ENCODE assay signal across 19 mouse cellular contexts in genomic region chr8:116096666-116097065, GRCm38 (mm10).
DNase-seq lines count a peak whose midpoint lies in the region; ATAC-seq and TF ChIP-seq lines count a peak whose summit lies in the region.
"Had no signal": no experiment of that assay in that cellular context is flagged by ENCODE, and none has a peak within 500 bp of the region (broad histone marks: within the 10 kb centered on the region; RNA-seq: fewer than 3 reads in every experiment).

No protein-coding gene starts in this region.

- no peak for TF ChIP-seq CTCF in thymus, adult 2 months (IDR thresholded peaks at IDR 0.05; ENCODE audit: borderline replicate concordance, control insufficient read depth, extremely low read depth, insufficient read depth, low read length, poor library complexity)

- no peaks in the 10 kb centered on the region for H3K27me3 ChIP-seq in kidney, embryonic 14.5 days (ENCODE audit: control insufficient read depth, insufficient read depth, low read length)
- no peaks in the 10 kb centered on the region for H3K27me3 ChIP-seq in thymus, adult 2 months (ENCODE audit: control insufficient read depth, insufficient read depth, low read length)
- no peaks in the 10 kb centered on the region for H3K27me3 ChIP-seq in neural tube, embryonic 15.5 days (replicated peaks)

- H3K27ac ChIP-seq in kidney, embryonic 14.5 days (ENCODE audit: low read depth, low read length) = no peak overlapping the region
- no peak overlapping the region for H3K27ac ChIP-seq in ES-E14 (ENCODE audit: insufficient read depth, low read depth, low read length, poor library complexity, severe bottlenecking)
- no peak overlapping the region for H3K27ac ChIP-seq in thymus, adult 2 months (ENCODE audit: control insufficient read depth, insufficient read depth, low read length)
- no peak overlapping the region for H3K27ac ChIP-seq in neural tube, embryonic 15.5 days (replicated peaks)
- H3K27ac ChIP-seq: limb, embryonic 10.5 days; liver, embryonic 14.5 days; midbrain, embryonic 10.5 days had no signal

- no peaks in the 10 kb centered on the region for H3K36me3 ChIP-seq in kidney, embryonic 14.5 days (ENCODE audit: control insufficient read depth, insufficient read depth, low read length)
- H3K36me3 ChIP-seq in ES-E14 (ENCODE audit: control insufficient read depth, insufficient read depth, low read length, poor library complexity, severe bottlenecking) = no peaks in the 10 kb centered on the region
- no peaks in the 10 kb centered on the region for H3K36me3 ChIP-seq in thymus, adult 2 months (ENCODE audit: control insufficient read depth, insufficient read depth, low read length)
- no peaks in the 10 kb centered on the region for H3K36me3 ChIP-seq in neural tube, embryonic 15.5 days
- H3K36me3 ChIP-seq: limb, embryonic 10.5 days; midbrain, embryonic 10.5 days had no signal

- no peaks in the 10 kb centered on the region for H3K9me3 ChIP-seq in kidney, embryonic 14.5 days (ENCODE audit: control insufficient read depth, low read length)
- no peaks in the 10 kb centered on the region for H3K9me3 ChIP-seq in ES-E14 (ENCODE audit: control insufficient read depth, insufficient read depth, low read depth, low read length)
- no peaks in the 10 kb centered on the region for H3K9me3 ChIP-seq in neural tube, embryonic 15.5 days (replicated peaks)
- H3K9me3 ChIP-seq: limb, embryonic 10.5 days; midbrain, embryonic 10.5 days had no signal

- no peak for TF ChIP-seq POLR2A in thymus, adult 2 months (IDR thresholded peaks at IDR 0.05; ENCODE audit: control insufficient read depth, extremely low read depth, insufficient read depth, low read length, poor library complexity)

- H3K4me1 ChIP-seq in kidney, embryonic 14.5 days (ENCODE audit: control insufficient read depth, insufficient read depth, low read length) = no peaks in the 10 kb centered on the region
- H3K4me1 ChIP-seq in ES-E14 (ENCODE audit: control insufficient read depth in 2 of 2, insufficient read depth in 2 of 2, low read length in 2 of 2, poor library complexity in 1 of 2) = no peaks in the 10 kb centered on the region
- no peaks in the 10 kb centered on the region for H3K4me1 ChIP-seq in thymus, adult 2 months (replicated peaks; ENCODE audit: control insufficient read depth, insufficient read depth, low read length)
- H3K4me1 ChIP-seq in neural tube, embryonic 15.5 days = no peaks in the 10 kb centered on the region
- H3K4me1 ChIP-seq: limb, embryonic 10.5 days; midbrain, embryonic 10.5 days had no signal

- in situ Hi-C loops in ES-E14 (cut with MboI; ENCODE audit: low sequenced_read_pairs in 2 of 2, unreplicated experiment in 2 of 2) = no loop called here

- no peak overlapping the region for H3K4me3 ChIP-seq in kidney, embryonic 14.5 days (ENCODE audit: low read length)
- no peak overlapping the region for H3K4me3 ChIP-seq in ES-E14 (ENCODE audit: insufficient read depth in 1 of 2, low read depth in 1 of 2, low read length in 2 of 2, poor library complexity in 1 of 2, severe bottlenecking in 1 of 2)
- no peak overlapping the region for H3K4me3 ChIP-seq in thymus, adult 2 months (ENCODE audit: control insufficient read depth, insufficient read depth, low read length)
- H3K4me3 ChIP-seq in neural tube, embryonic 15.5 days (replicated peaks) = no peak overlapping the region
- H3K4me3 ChIP-seq: limb, embryonic 10.5 days; midbrain, embryonic 10.5 days had no signal

- peak; percentile 15 for DNase-seq in kidney, adult 11 months
- DNase-seq in ES-E14 (ENCODE audit: low read depth, low spot score) = no peak
- peak; percentile 11 to 17 for DNase-seq in adrenal gland, postnatal 36 days
- DNase-seq in kidney, postnatal 25 days = peak; percentile 49 to 76
- DNase-seq in thymus, adult 2 months = no peak
- DNase-seq: forebrain, postnatal 0 days; gastrocnemius, postnatal 14 days; heart, postnatal 4 days; thymus, adult 18-20 months had no signal

- no peak for ATAC-seq in kidney, embryonic 14.5 days (ENCODE audit: low FRiP score, low TSS enrichment)
- no peak for ATAC-seq in neural tube, embryonic 15.5 days (ENCODE audit: low FRiP score)
- ATAC-seq in megakaryocyte-erythroid progenitor cell, adult 5-6 weeks (replicated peaks; ENCODE audit: low FRiP score, low TSS enrichment, poor library complexity, severe bottlenecking) = no peak
- ATAC-seq: activated CD4-positive, CD25-positive, alpha-beta regulatory T cell, adult 4 months; CD4-positive, CD25-positive, alpha-beta regulatory T cell, adult 4 months; forebrain, postnatal 0 days; inflammation-experienced regulatory T-cells, adult 6 months had no signal

- 40% methylated on average over 3 of the region's 3 CpGs for WGBS in kidney, embryonic 14.5 days
- WGBS in thymus, adult 2 months = 38% methylated on average over 3 of the region's 3 CpGs
- 76% methylated on average over 3 of the region's 3 CpGs for WGBS in neural tube, embryonic 15.5 days

- no peak overlapping the region for H3K9ac ChIP-seq in kidney, embryonic 14.5 days (ENCODE audit: low read depth, low read length)
- H3K9ac ChIP-seq in ES-E14 (ENCODE audit: insufficient read depth, low read depth, low read length, poor library complexity, severe bottlenecking) = no peak overlapping the region
- H3K9ac ChIP-seq in neural tube, embryonic 15.5 days (replicated peaks) = no peak overlapping the region
- H3K9ac ChIP-seq: forebrain, postnatal 0 days; liver, embryonic 14.5 days had no signal

- no peak overlapping the region for H3K4me2 ChIP-seq in kidney, embryonic 14.5 days (replicated peaks; ENCODE audit: low read depth, low read length)
- no peak overlapping the region for H3K4me2 ChIP-seq in neural tube, embryonic 15.5 days
- H3K4me2 ChIP-seq: heart, embryonic 11.5 days had no signal

TF ChIP-seq in ES-E14, 5 proteins besides CTCF, POLR2A, EP300 and RAD21:
- TF ChIP-seq MAFK (IDR thresholded peaks at IDR 0.05; ENCODE audit: insufficient read depth, low read depth, low read length) = peak; percentile 14; the same call in 1 of the 2 replicates
- TF ChIP-seq ZC3H11A (IDR thresholded peaks at IDR 0.05; ENCODE audit: borderline replicate concordance, low read depth, low read length) = no peak
- no peak for TF ChIP-seq ZNF384 (IDR thresholded peaks at IDR 0.05; ENCODE audit: low read depth, low read length)
- TF ChIP-seq CHD2 (IDR thresholded peaks at IDR 0.05; ENCODE audit: low read depth, low read length) = no peak
- TF ChIP-seq HCFC1 (IDR thresholded peaks at IDR 0.05; ENCODE audit: borderline replicate concordance, insufficient read depth, low read length) = no peak

Comparison
In these comparisons a context has a peak if more than half of its experiments do, and no peak if none do; other contexts are left out.
1. DNase-seq: peak in kidney, adult 11 months (single experiment), adrenal gland, postnatal 36 days (2 of 2) and kidney, postnatal 25 days (2 of 2); none in ES-E14 (single experiment) and thymus, adult 2 months (single experiment).